In the genomic region with DNA sequence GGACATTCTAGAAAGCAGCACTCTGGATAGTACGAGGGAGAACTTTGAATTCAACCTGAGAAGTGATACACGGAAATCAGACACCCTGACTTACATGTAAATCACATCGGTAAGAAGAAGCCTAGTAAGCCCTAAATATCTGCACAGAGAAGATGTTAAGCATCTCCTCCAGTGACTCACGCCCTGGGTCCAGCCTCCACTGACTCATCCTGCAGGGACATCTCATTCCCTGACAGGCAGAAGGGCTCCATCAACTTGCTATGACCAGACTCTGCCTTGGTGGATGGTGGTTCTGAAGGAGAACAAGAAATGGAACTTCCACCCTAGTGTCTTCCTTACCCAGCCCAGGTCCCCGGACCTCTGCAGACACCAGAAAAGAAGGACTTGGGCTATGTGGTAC, we compare ENCODE assay signal across 12 mouse cellular contexts.
"Had no signal": no experiment of that assay in that cellular context is flagged by ENCODE, and none has a peak within 500 bp of the region (broad histone marks: within the 10 kb centered on the region; RNA-seq: fewer than 3 reads in every experiment).

No protein-coding gene starts in this region.

- ATAC-seq: liver, postnatal 0 days; lung, postnatal 0 days had no signal

- DNase-seq: kidney, postnatal 10 days; kidney, postnatal 36 days; left cerebral cortex, postnatal 4 days; liver, postnatal 0 days; lung, embryonic 14.5 days; lung, postnatal 36 days; midbrain, embryonic 14.5 days; right cerebral cortex, postnatal 14 days; spleen, adult 18-20 months; thymus, adult 18-20 months; thymus, postnatal 36 days had no signal
